Mouse (Mus musculus): ENCODE measurements around the gene Tnrc6b. TPM values are rescaled to one million over a fixed set of nuclear protein-coding genes. Genes with fewer than 3 reads are reported as not detected.
"Not testable (repeated sequence)": the region's sequence is repeated elsewhere in the genome, so short reads cannot be mapped to it uniquely, and the experiment has no call there.

Tnrc6b gene
- total RNA-seq, 2 experiments from 2014 or later = 20.0 to 48.8 TPM

- no peak for ATAC-seq (replicated peaks; ENCODE audit: poor library complexity, severe bottlenecking)
Measured at GRCm38 (mm10) chr15:80735300-80735699, 24.2 kb downstream of the Tnrc6b start.

- ATAC-seq (replicated peaks; ENCODE audit: poor library complexity, severe bottlenecking) = not testable (repeated sequence)
Measured at GRCm38 (mm10) chr15:80735708-80736107, 24.6 kb downstream of the Tnrc6b start.

GRCm38 (mm10) chr15:80736553-80736952 is 25.4 kb downstream of the Tnrc6b start:
- no peak for ATAC-seq (replicated peaks; ENCODE audit: poor library complexity, severe bottlenecking)

GRCm38 (mm10) chr15:80738244-80738643 is 27.1 kb downstream of the Tnrc6b start:
- no peak for ATAC-seq (replicated peaks; ENCODE audit: poor library complexity, severe bottlenecking)

GRCm38 (mm10) chr15:80739972-80740371 is 28.9 kb downstream of the Tnrc6b start:
- no peak for ATAC-seq (replicated peaks; ENCODE audit: poor library complexity, severe bottlenecking)

GRCm38 (mm10) chr15:80741836-80742235 is 30.7 kb downstream of the Tnrc6b start:
- ATAC-seq (replicated peaks; ENCODE audit: poor library complexity, severe bottlenecking) = no peak

- peak; percentile 97 for ATAC-seq (replicated peaks; ENCODE audit: poor library complexity, severe bottlenecking)
Measured at GRCm38 (mm10) chr15:80742991-80743474, 31.9 kb downstream of the Tnrc6b start.

- ATAC-seq (replicated peaks; ENCODE audit: poor library complexity, severe bottlenecking) = no peak
Measured at GRCm38 (mm10) chr15:80743606-80744005, 32.5 kb downstream of the Tnrc6b start.

- no peak for ATAC-seq (replicated peaks; ENCODE audit: poor library complexity, severe bottlenecking)
Measured at GRCm38 (mm10) chr15:80744667-80745422, 33.7 kb downstream of the Tnrc6b start.

- no peak for ATAC-seq (replicated peaks; ENCODE audit: poor library complexity, severe bottlenecking)
Measured at GRCm38 (mm10) chr15:80748979-80749378, 37.9 kb downstream of the Tnrc6b start.

- ATAC-seq (replicated peaks; ENCODE audit: poor library complexity, severe bottlenecking) = no peak
Measured at GRCm38 (mm10) chr15:80753351-80753750, 42.2 kb downstream of the Tnrc6b start.

GRCm38 (mm10) chr15:80754103-80754502 is 43.0 kb downstream of the Tnrc6b start:
- no peak for ATAC-seq (replicated peaks; ENCODE audit: poor library complexity, severe bottlenecking)

- ATAC-seq (replicated peaks; ENCODE audit: poor library complexity, severe bottlenecking) = no peak
Measured at GRCm38 (mm10) chr15:80759451-80759850, 48.3 kb downstream of the Tnrc6b start.

- ATAC-seq (replicated peaks; ENCODE audit: poor library complexity, severe bottlenecking) = no peak
Measured at GRCm38 (mm10) chr15:80760504-80760903, 49.4 kb downstream of the Tnrc6b start.

- no peak for ATAC-seq (replicated peaks; ENCODE audit: poor library complexity, severe bottlenecking)
Measured at GRCm38 (mm10) chr15:80760935-80761334, 49.8 kb downstream of the Tnrc6b start.

- ATAC-seq (replicated peaks; ENCODE audit: poor library complexity, severe bottlenecking) = no peak
Measured at GRCm38 (mm10) chr15:80762621-80763020, 51.5 kb downstream of the Tnrc6b start.

- ATAC-seq (replicated peaks; ENCODE audit: poor library complexity, severe bottlenecking) = no peak
Measured at GRCm38 (mm10) chr15:80764666-80765065, 53.6 kb downstream of the Tnrc6b start.

GRCm38 (mm10) chr15:80765381-80765780 is 54.3 kb downstream of the Tnrc6b start:
- no peak for ATAC-seq (replicated peaks; ENCODE audit: poor library complexity, severe bottlenecking)

- no peak for ATAC-seq (replicated peaks; ENCODE audit: poor library complexity, severe bottlenecking)
Measured at GRCm38 (mm10) chr15:80768216-80768615, 57.1 kb downstream of the Tnrc6b start.

- no peak for ATAC-seq (replicated peaks; ENCODE audit: poor library complexity, severe bottlenecking)
Measured at GRCm38 (mm10) chr15:80771926-80772441, 60.9 kb downstream of the Tnrc6b start.

- ATAC-seq (replicated peaks; ENCODE audit: poor library complexity, severe bottlenecking) = no peak
Measured at GRCm38 (mm10) chr15:80774666-80775065, 63.6 kb downstream of the Tnrc6b start.

GRCm38 (mm10) chr15:80779006-80779405 is 67.9 kb downstream of the Tnrc6b start:
- ATAC-seq (replicated peaks; ENCODE audit: poor library complexity, severe bottlenecking) = no peak
